Mouse (Mus musculus) heart, adult 2 months (tissue): ENCODE data around the gene Prkcz. TPM values are rescaled to one million over a fixed set of nuclear protein-coding genes. Genes with fewer than 3 reads are reported as not detected.
"Not testable (repeated sequence)": the region's sequence is repeated elsewhere in the genome, so short reads cannot be mapped to it uniquely, and the experiment has no call there.

Experiments
- DNase-seq, 2 experiments: peaks; one replicate each; pipeline ENCODE4 v3.0.0; 2021
- H3K27ac ChIP-seq: fragments of 200-600 bp; 2 replicates; pipeline ENCODE4 v1.8.1; 2022
- H3K27me3 ChIP-seq: fragments of 200-500 bp; 2 replicates; pipeline ENCODE4 v1.6.1; 2012; ENCODE audit warnings: mild to moderate bottlenecking, low read length, inconsistent platforms, mixed read lengths; ENCODE audit not compliant: control insufficient read depth, insufficient read depth
- H3K36me3 ChIP-seq: fragments of 200-500 bp; 2 replicates; pipeline ENCODE4 v1.6.1; 2012; ENCODE audit warnings: low read length, inconsistent platforms; ENCODE audit not compliant: control insufficient read depth, insufficient read depth
- H3K4me1 ChIP-seq: fragments of 200-500 bp; 2 replicates; pipeline ENCODE4 v1.6.1; 2011; ENCODE audit warnings: low read length; ENCODE audit not compliant: control insufficient read depth, insufficient read depth
- H3K4me3 ChIP-seq: fragments of 200-600 bp; 2 replicates; pipeline ENCODE4 v1.8.1; 2022
- H3K79me2 ChIP-seq: fragments of 200-500 bp; replicated peaks from 2 replicates; pipeline ENCODE4 v1.6.1; 2012; ENCODE audit warnings: mild to moderate bottlenecking, inconsistent platforms, low read length, moderate library complexity, mixed read lengths; ENCODE audit not compliant: control insufficient read depth, insufficient read depth
- H3K9ac ChIP-seq: fragments of 200-500 bp; 2 replicates; pipeline ENCODE4 v1.6.1; 2012; ENCODE audit warnings: low read depth, mild to moderate bottlenecking, control low read depth, inconsistent platforms, low read length, mixed read lengths
- CTCF ChIP-seq: fragments of 200-600 bp; IDR thresholded peaks from 2 replicates; pipeline ENCODE4 v1.8.1; 2022; ENCODE audit warnings: antibody characterized with exemption, mild to moderate bottlenecking, moderate library complexity
- EP300 ChIP-seq: fragments of 200-500 bp; IDR thresholded peaks from 2 replicates; pipeline ENCODE4 v1.6.1; 2011; ENCODE audit warnings: low read depth, low read length, control low read depth; ENCODE audit not compliant: insufficient read depth
- POLR2A ChIP-seq: fragments of 200-500 bp; IDR thresholded peaks from 2 replicates; pipeline ENCODE4 v1.6.1; 2011; ENCODE audit warnings: mild to moderate bottlenecking, low read depth, low read length, control low read depth; ENCODE audit not compliant: insufficient read depth
- WGBS: fragments of 180-500 bp; shearing (Covaris S2); methylation state at CpG from one replicate; pipeline ENCODE4 v1.1.7; 2018; 5-methylcytosine and 5-hydroxymethylcytosine counted together
- intact Hi-C: fragments of 180-260 bp; cut with DNase I; formaldehyde crosslinking; loops from one replicate; pipeline ENCODE4 v1.15.1; 2025
- polyA plus RNA-seq: library from polyadenylated mRNA; depleted of rRNA; stranded (reverse); fragments of >200 nt; gene quantifications from 2 replicates; pipeline ENCODE4 v1.2.3, GENCODE M21; 2012
- total RNA-seq, 2 experiments: library from RNA; stranded (reverse); gene quantifications; 2 replicates each; pipeline ENCODE4 v1.2.3; 2021

Gene Prkcz
- total and polyA plus RNA-seq, 3 experiments = 1.5 to 2.6 (median 2.3) TPM

DNA sequence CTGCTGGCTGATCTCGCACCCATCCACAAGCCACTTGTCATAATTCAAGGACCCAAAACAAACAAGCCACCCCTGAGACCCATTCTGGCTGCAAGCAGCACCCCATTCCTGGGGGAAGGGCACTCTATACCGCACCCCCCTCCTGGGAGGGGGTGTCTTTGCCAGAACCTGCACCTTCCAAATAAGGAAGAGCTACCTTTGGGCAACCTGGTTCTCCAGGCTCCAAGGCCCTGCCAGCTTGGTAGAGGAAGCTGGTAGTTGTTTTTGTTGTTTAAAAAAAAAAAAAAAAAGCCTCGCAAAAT is 16.9 kb downstream of the Prkcz start:
- Histone ChIP-seq H3K36me3 (no peaks in the 10 kb centered on the region), H3K9ac (no peak overlapping the region), H3K27me3 (peaks cover 3% of the 10 kb centered on the region), H3K79me2 (no peaks in the 10 kb centered on the region), H3K4me1 (peaks cover 4% of the 10 kb centered on the region), H3K27ac (no peak overlapping the region), H3K4me3 (no peak overlapping the region)
- WGBS = 60% methylated on average over 3 of the region's 3 CpGs
- intact Hi-C loops = no loop called here
- TF ChIP-seq CTCF = no peak
- TF ChIP-seq POLR2A = no peak
- no peak for TF ChIP-seq EP300
- DNase-seq = no peak

- H3K36me3 ChIP-seq = no peaks in the 10 kb centered on the region
- no peak for DNase-seq
- H3K79me2 ChIP-seq = no peaks in the 10 kb centered on the region
- WGBS = 78% methylated on average over 14 of the region's 14 CpGs
- intact Hi-C loops = no loop called here
- TF ChIP-seq POLR2A = no peak
- TF ChIP-seq EP300 = no peak
- no peak for TF ChIP-seq CTCF
- H3K9ac ChIP-seq = no peak overlapping the region
- peaks cover 3% of the 10 kb centered on the region for H3K27me3 ChIP-seq
- no peak overlapping the region for H3K4me3 ChIP-seq
- no peak overlapping the region for H3K27ac ChIP-seq
- H3K4me1 ChIP-seq = peaks cover 4% of the 10 kb centered on the region
Measured at GRCm38 (mm10) chr4:155343415-155344298, 17.5 kb downstream of the Prkcz start.

- Histone ChIP-seq H3K36me3 (no peaks in the 10 kb centered on the region), H3K9ac (no peak overlapping the region), H3K27ac (no peak overlapping the region), H3K27me3 (no peaks in the 10 kb centered on the region), H3K79me2 (no peaks in the 10 kb centered on the region), H3K4me3 (no peak overlapping the region), H3K4me1 (no peaks in the 10 kb centered on the region)
- no peak for DNase-seq
- 86% methylated on average over 12 of the region's 12 CpGs for WGBS
- TF ChIP-seq POLR2A (no peak), EP300 (no peak), CTCF (no peak)
- intact Hi-C loops = no loop called here
Measured at GRCm38 (mm10) chr4:155336284-155337050, 24.7 kb downstream of the Prkcz start.

DNA sequence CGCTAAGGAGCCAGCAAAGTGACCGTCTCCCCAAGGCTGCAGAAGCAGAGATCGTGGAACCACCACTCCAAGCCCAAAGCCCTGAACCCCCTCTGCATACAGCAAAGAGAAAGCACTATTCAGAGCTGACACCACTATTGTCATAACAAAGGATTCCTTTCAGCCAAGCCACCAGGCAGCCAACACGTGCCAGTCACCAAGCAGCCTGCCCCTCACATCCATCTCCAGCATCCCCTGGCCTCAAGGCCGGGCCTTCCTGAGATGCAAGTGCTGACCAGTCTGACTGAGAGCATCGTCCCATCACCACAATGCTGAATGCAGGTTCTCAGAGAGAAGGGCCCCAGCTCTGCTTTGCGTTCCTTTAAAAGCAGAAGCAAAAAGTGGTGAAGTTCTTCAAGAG is 28.9 kb downstream of the Prkcz start:
- no peak overlapping the region for H3K27ac ChIP-seq
- H3K4me3 ChIP-seq = no peak overlapping the region
- no peaks in the 10 kb centered on the region for H3K36me3 ChIP-seq
- H3K79me2 ChIP-seq = no peaks in the 10 kb centered on the region
- no peak for DNase-seq
- intact Hi-C loops = no loop called here
- no peak for TF ChIP-seq EP300
- no peak for TF ChIP-seq POLR2A
- TF ChIP-seq CTCF = no peak
- H3K9ac ChIP-seq = no peak overlapping the region
- H3K27me3 ChIP-seq = no peaks in the 10 kb centered on the region
- H3K4me1 ChIP-seq = no peaks in the 10 kb centered on the region
- WGBS = 75% methylated on average over 7 of the region's 7 CpGs

DNA sequence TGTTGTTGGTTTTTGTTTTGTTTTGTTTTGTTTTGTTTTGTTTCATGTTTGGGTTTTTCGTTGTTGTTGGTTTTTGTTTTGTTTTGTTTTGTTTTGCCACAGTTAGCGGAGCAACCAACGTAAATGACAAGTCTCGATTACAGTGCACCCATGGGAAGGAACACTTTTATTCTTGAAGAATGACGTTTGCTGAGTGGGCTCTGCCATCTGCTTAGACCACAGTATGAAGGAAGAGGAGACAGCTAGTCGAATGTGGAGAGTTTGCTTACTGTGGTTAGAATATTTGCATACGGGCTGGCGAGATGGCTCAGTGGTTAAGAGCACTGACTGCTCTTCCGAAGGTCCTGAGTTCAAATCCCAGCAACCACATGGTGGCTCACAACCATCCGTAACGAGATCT is 32.8 kb downstream of the Prkcz start:
- H3K27ac ChIP-seq, H3K27me3 ChIP-seq, H3K36me3 ChIP-seq, H3K4me1 ChIP-seq, H3K4me3 ChIP-seq, H3K9ac ChIP-seq, intact Hi-C loops, H3K79me2 ChIP-seq, DNase-seq: not testable (repeated sequence)
- 85% methylated on average over 11 of the region's 11 CpGs for WGBS

- Histone ChIP-seq H3K9ac (no peak overlapping the region), H3K36me3 (no peaks in the 10 kb centered on the region), H3K4me3 (no peak overlapping the region), H3K79me2 (no peaks in the 10 kb centered on the region), H3K4me1 (no peaks in the 10 kb centered on the region), H3K27ac (no peak overlapping the region), H3K27me3 (no peaks in the 10 kb centered on the region)
- 68% methylated on average over 5 of the region's 5 CpGs for WGBS
- TF ChIP-seq CTCF = no peak
- no peak for TF ChIP-seq POLR2A
- TF ChIP-seq EP300 = no peak
- DNase-seq = no peak
- intact Hi-C loops = no loop called here
Measured at GRCm38 (mm10) chr4:155325773-155326172, 35.4 kb downstream of the Prkcz start.
